Mouse (Mus musculus) bone marrow macrophage, adult 2 months (primary cell): ENCODE measurements around the gene Tgm2. TPM values are rescaled to one million over a fixed set of nuclear protein-coding genes. Genes with fewer than 3 reads are reported as not detected.

Experiments
- H3K27ac ChIP-seq: 2 replicates; pipeline ENCODE4 v1.5.1; 2012; ENCODE audit warnings: low read depth, low read length; ENCODE audit not compliant: insufficient read depth
- H3K4me1 ChIP-seq: 2 replicates; pipeline ENCODE4 v1.6.1; 2012; ENCODE audit warnings: low read length; ENCODE audit not compliant: control insufficient read depth, insufficient read depth
- H3K4me3 ChIP-seq: 2 replicates; pipeline ENCODE4 v1.5.1; 2012; ENCODE audit warnings: mild to moderate bottlenecking, low read length, moderate library complexity; ENCODE audit not compliant: insufficient read depth
- CTCF ChIP-seq: IDR thresholded peaks from 2 replicates; pipeline ENCODE4 v1.5.1; 2012; ENCODE audit warnings: low read depth, mild to moderate bottlenecking, low read length, moderate library complexity
- POLR2A ChIP-seq: IDR thresholded peaks from 2 replicates; pipeline ENCODE4 v1.6.1; 2012; ENCODE audit warnings: mild to moderate bottlenecking, low read depth, low read length, borderline replicate concordance
- polyA plus RNA-seq: library from polyadenylated mRNA; stranded (reverse); fragments of >200 nt; gene quantifications from 2 replicates; pipeline ENCODE4 v1.2.4, GENCODE M21; 2012; ENCODE audit not compliant: missing spikeins, insufficient read depth, insufficient read length

Gene Tgm2
- polyA plus RNA-seq = 13.2 and 14.6 TPM in 2 replicates

GRCm38 (mm10) chr2:158146223-158146622 lies at the start of gene Tgm2:
Gene Tgm2 (minus strand): TSS chr2:158146436.
- Histone ChIP-seq H3K4me1 (peaks cover 21% of the 10 kb centered on the region), H3K27ac (no peak within 1 kb of the TSS), H3K4me3 (peak within 1 kb of the TSS; percentile 52)
- TF ChIP-seq POLR2A (no peak), CTCF (peak; percentile 84)

DNA sequence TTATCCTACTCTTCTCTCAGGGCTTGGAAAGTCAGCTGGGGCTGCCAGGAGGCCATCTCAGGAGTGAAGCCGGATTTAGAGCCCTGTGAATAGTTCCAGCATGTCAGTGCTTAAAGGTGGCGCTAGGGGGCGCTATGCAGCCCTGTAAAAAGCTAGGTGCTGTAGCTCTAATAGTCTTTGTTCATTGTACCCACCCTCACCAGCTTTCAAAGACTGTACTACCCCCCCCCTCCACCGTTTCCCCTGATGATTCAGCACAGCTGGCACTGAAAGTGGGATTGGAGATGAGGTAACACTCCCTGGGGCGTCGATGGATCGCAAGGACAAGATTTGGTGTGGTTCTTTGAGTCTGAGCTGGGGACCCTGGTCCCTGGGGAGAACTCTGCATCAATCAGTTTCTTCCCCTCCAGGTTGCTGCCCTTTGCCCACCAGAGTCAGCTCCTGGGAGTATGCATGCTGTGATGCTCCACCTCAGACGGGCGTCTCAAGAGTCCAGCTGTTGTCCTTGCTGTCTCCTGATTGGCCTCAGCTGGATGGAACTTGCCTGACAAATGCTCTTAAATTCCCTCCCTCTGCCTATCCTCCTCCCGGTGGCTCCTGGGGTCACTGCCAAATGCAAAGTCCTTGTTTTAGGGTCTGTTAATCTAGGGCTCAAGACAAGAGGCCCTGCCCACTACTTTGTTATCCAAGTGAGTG lies 48.9 kb upstream of the Tgm2 start:
- H3K4me3 ChIP-seq = no peak overlapping the region
- H3K27ac ChIP-seq = no peak overlapping the region
- TF ChIP-seq CTCF (peak; percentile 87), POLR2A (no peak)
- no peaks in the 10 kb centered on the region for H3K4me1 ChIP-seq

- Histone ChIP-seq H3K27ac (no peak overlapping the region), H3K4me1 (no peaks in the 10 kb centered on the region), H3K4me3 (no peak overlapping the region)
- TF ChIP-seq POLR2A (no peak), CTCF (no peak)
Observed at GRCm38 (mm10) chr2:158193611-158194336, 47.5 kb upstream of the Tgm2 start.

DNA sequence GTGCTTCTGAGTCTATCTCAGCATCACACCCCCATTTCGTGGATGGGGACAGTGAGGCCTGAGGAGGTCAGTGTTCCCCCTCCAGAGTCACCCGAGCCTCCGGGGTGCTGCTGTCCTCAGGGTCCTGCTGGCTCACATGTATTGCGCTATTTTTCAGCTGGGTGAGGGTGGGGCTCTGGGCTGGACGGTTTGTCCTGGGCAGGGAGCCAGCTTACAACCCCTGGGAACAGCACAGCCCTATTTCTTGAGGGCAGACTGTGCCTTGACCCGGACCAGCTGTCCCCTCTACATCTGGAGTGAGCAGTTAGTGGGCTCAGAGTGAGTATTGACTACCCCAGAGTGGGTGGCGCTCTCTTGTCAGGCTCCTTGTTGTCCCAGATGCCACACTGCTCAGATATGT lies 44.9 kb upstream of the Tgm2 start:
- no peak overlapping the region for H3K27ac ChIP-seq
- no peaks in the 10 kb centered on the region for H3K4me1 ChIP-seq
- no peak for TF ChIP-seq POLR2A
- TF ChIP-seq CTCF = no peak
- H3K4me3 ChIP-seq = no peak overlapping the region

DNA sequence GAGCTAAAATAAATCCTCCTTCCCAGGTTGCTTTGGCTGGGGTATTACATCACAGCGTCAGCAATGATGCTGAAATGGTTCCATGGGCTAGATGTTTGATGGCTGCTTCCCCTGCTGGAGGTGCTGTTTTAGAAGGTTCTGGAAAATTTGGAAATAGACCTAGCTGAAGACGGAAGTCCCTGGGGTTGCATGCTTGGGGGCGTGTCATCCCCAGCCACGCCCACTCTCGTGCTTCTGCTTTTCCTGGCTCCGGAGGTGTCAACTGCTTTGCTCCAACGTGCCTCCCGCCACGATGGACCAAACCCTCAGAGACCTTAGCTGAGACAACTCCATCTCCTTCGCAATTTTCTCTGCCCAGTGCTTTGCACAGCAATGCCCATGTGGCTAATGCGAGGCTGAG lies 43.2 kb upstream of the Tgm2 start:
- TF ChIP-seq CTCF (no peak), POLR2A (no peak)
- no peaks in the 10 kb centered on the region for H3K4me1 ChIP-seq
- no peak overlapping the region for H3K4me3 ChIP-seq
- no peak overlapping the region for H3K27ac ChIP-seq

- no peak for TF ChIP-seq POLR2A
- TF ChIP-seq CTCF = no peak
- Histone ChIP-seq H3K4me1 (no peaks in the 10 kb centered on the region), H3K4me3 (no peak overlapping the region), H3K27ac (no peak overlapping the region)
Observed at GRCm38 (mm10) chr2:158186206-158186871, 40.1 kb upstream of the Tgm2 start.

GRCm38 (mm10) chr2:158183266-158183665 lies 37.0 kb upstream of the Tgm2 start:
- no peak overlapping the region for H3K4me3 ChIP-seq
- TF ChIP-seq POLR2A (no peak), CTCF (no peak)
- no peak overlapping the region for H3K27ac ChIP-seq
- no peaks in the 10 kb centered on the region for H3K4me1 ChIP-seq

- TF ChIP-seq CTCF = no peak
- TF ChIP-seq POLR2A = no peak
Observed at GRCm38 (mm10) chr2:158181932-158182331, 35.7 kb upstream of the Tgm2 start.

GRCm38 (mm10) chr2:158180797-158181196 lies 34.6 kb upstream of the Tgm2 start:
- Histone ChIP-seq H3K4me1 (peaks cover 14% of the 10 kb centered on the region), H3K27ac (no peak overlapping the region), H3K4me3 (no peak overlapping the region)
- TF ChIP-seq POLR2A (no peak), CTCF (peak; percentile 98)

More at GRCm38 (mm10) chr2:158181932-158182331, 35.7 kb upstream of the Tgm2 start:
- Histone ChIP-seq H3K27ac (no peak overlapping the region), H3K4me3 (no peak overlapping the region), H3K4me1 (peaks cover 3% of the 10 kb centered on the region)

GRCm38 (mm10) chr2:158179370-158180111 lies 33.3 kb upstream of the Tgm2 start:
- TF ChIP-seq CTCF = no peak
- no peak overlapping the region for H3K4me3 ChIP-seq
- no peak overlapping the region for H3K27ac ChIP-seq
- peaks cover 24% of the 10 kb centered on the region for H3K4me1 ChIP-seq
